Mouse (Mus musculus) adrenal gland, adult 18-20 months (tissue): Measurements from ENCODE around the gene Txlna. TPM values are rescaled to one million over a fixed set of nuclear protein-coding genes. Genes with fewer than 3 reads are reported as not detected.

ENCODE experiments used
- DNase-seq, 2 experiments: peaks; one replicate each; pipeline ENCODE4 v3.0.0; 2021 to 2022; ENCODE audit warnings: low spot score in 2 of 2
- microRNA-seq, 2 experiments: library from miRNA; unstranded; fragments of <30 nt; microRNA quantifications; one replicate each; pipeline ENCODE4 v1.2.0; 2021; ENCODE audit warnings: borderline number of aligned reads in 2 of 2
- total RNA-seq, 2 experiments: library from RNA; stranded (reverse); gene quantifications; 1 replicate in 1 of 2; 2 replicates in 1 of 2; pipeline ENCODE4 v1.2.3; 2021

Txlna gene
- total RNA-seq, 2 experiments from 2014 or later: 63.5 to 69.2 TPM

GRCm38 (mm10) chr4:129600233-129601158 is 40.4 kb downstream of the Txlna start, which contains the start of the genes Eif3i and Tmem234:
Eif3i (minus strand) TSS chr4:129600648.
Tmem234 (plus strand) TSS chr4:129600668.
- DNase-seq: peak; percentile 73 to 75

GRCm38 (mm10) chr4:129588865-129589264 is 52.0 kb downstream of the Txlna start:
- DNase-seq: no peak

GRCm38 (mm10) chr4:129586943-129587342 is 53.9 kb downstream of the Txlna start:
- no peak for DNase-seq

GRCm38 (mm10) chr4:129585773-129586172 is 55.1 kb downstream of the Txlna start:
- DNase-seq: no peak

GRCm38 (mm10) chr4:129584884-129585608 is 55.8 kb downstream of the Txlna start:
- DNase-seq: peak; percentile 89 to 91

- no peak for DNase-seq
Measured at GRCm38 (mm10) chr4:129584370-129584769, 56.5 kb downstream of the Txlna start.

- no peak for DNase-seq
Measured at GRCm38 (mm10) chr4:129582251-129582650, 58.6 kb downstream of the Txlna start.

GRCm38 (mm10) chr4:129580347-129580746 is 60.5 kb downstream of the Txlna start:
- no peak for DNase-seq

GRCm38 (mm10) chr4:129578466-129578865 is 62.4 kb downstream of the Txlna start, which contains the start of gene Fam167b:
Fam167b (minus strand) TSS chr4:129578549.
- DNase-seq: no peak

- DNase-seq: no peak
Measured at GRCm38 (mm10) chr4:129577688-129578087, 63.2 kb downstream of the Txlna start.

GRCm38 (mm10) chr4:129576863-129577491 is 63.9 kb downstream of the Txlna start:
- peak; percentile 71 to 73 for DNase-seq

Small RNA genes within 50 kb of the gene (microRNA-seq; reads per million reads assigned to microRNA genes)
- 0.61 to 0.95 reads per million in 2 experiments for gene Mir7016

Other genes starting within 250 kb of the Txlna start
- under 1 TPM; 0.13 to 0.45 TPM for gene Zbtb8b, start 200.2 kb downstream of the Txlna start, total RNA-seq
- gene Bsdc1, start 179.5 kb downstream of the Txlna start, total RNA-seq: 10 to 100 TPM; 56.8 to 71.5 TPM
- not detected for gene Tssk3, start 150.0 kb downstream of the Txlna start, total RNA-seq
- not detected for gene Fam229a, start 149.9 kb downstream of the Txlna start, total RNA-seq
- gene Marcksl1, start 127.5 kb downstream of the Txlna start, total RNA-seq: 10 to 100 TPM; 29.3 to 30.4 TPM
- gene Hdac1, start 98.4 kb downstream of the Txlna start, total RNA-seq: 10 to 100 TPM; 38.9 to 48.2 TPM
- gene Lck, start 67.4 kb downstream of the Txlna start, total RNA-seq: 1 to 10 TPM; 1.8 to 2.3 TPM
- 10 to 100 TPM; 28.2 to 31.4 TPM for gene Fam167b, start 62.5 kb downstream of the Txlna start, total RNA-seq
- gene Eif3i, start 40.4 kb downstream of the Txlna start, total RNA-seq: 100 to 1,000 TPM; 174 to 175 TPM
- 100 to 1,000 TPM in 1 of 2 experiments, 10 to 100 TPM in 1; 84.9 to 105 TPM for gene Tmem234, start 40.4 kb downstream of the Txlna start, total RNA-seq
- 1 to 10 TPM; 1.5 to 1.7 TPM for gene Dcdc2b, start 26.8 kb downstream of the Txlna start, total RNA-seq
- gene Iqcc, start 22.0 kb downstream of the Txlna start, total RNA-seq: 10 to 100 TPM; 27.0 to 28.6 TPM
- 10 to 100 TPM; 29.6 to 35.8 TPM for gene Ccdc28b, start 17.1 kb downstream of the Txlna start, total RNA-seq
- gene Kpna6, start 31.7 kb upstream of the Txlna start, total RNA-seq: 10 to 100 TPM; 92.4 to 96.3 TPM
- 10 to 100 TPM; 11.7 to 13.0 TPM for gene Tmem39b, start 55.8 kb upstream of the Txlna start, total RNA-seq
- gene Khdrbs1, start 101.2 kb upstream of the Txlna start, total RNA-seq: 10 to 100 TPM; 53.5 to 72.4 TPM
- 100 to 1,000 TPM; 291 to 386 TPM for gene Ptp4a2, start 170.2 kb upstream of the Txlna start, total RNA-seq